Mouse (Mus musculus) limb, embryonic 14.5 days (tissue): ENCODE data around the gene Hunk. TPM values are rescaled to one million over a fixed set of nuclear protein-coding genes. Genes with fewer than 3 reads are reported as not detected.

Experiments
- ATAC-seq: fragments of 200-750 bp; cut with Nextera tagmentation; 2 replicates; pipeline ENCODE4 v1.8.0; 2017; ENCODE audit warnings: low read depth, moderate number of reproducible peaks, moderate TSS enrichment; ENCODE audit not compliant: low FRiP score
- DNase-seq: peaks from one replicate; pipeline ENCODE4 v3.0.0-alpha.2; 2015; ENCODE audit warnings: low spot score
- H3K27ac ChIP-seq: fragments of 300-500 bp; sonication (generic); replicated peaks from 2 replicates; pipeline ENCODE4 v1.5.1; 2014; ENCODE audit warnings: low read depth, mild to moderate bottlenecking, low read length, moderate library complexity, mixed read lengths
- H3K27me3 ChIP-seq: fragments of 300-500 bp; sonication (generic); 2 replicates; pipeline ENCODE4 v1.6.1; 2014; ENCODE audit warnings: low read length, mixed read lengths; ENCODE audit not compliant: control insufficient read depth, insufficient read depth
- H3K36me3 ChIP-seq: fragments of 300-500 bp; sonication (generic); 2 replicates; pipeline ENCODE4 v1.6.1; 2014; ENCODE audit warnings: mild to moderate bottlenecking, low read length, moderate library complexity, mixed read lengths; ENCODE audit not compliant: control insufficient read depth, insufficient read depth
- H3K4me1 ChIP-seq: fragments of 300-500 bp; sonication (generic); 2 replicates; pipeline ENCODE4 v1.6.1; 2014; ENCODE audit warnings: antibody characterized with exemption, low read length, mixed read lengths; ENCODE audit not compliant: control insufficient read depth, insufficient read depth
- H3K4me2 ChIP-seq: fragments of 300-500 bp; sonication (generic); replicated peaks from 2 replicates; pipeline ENCODE4 v1.6.1; 2014; ENCODE audit warnings: low read depth, mild to moderate bottlenecking, low read length, moderate library complexity; ENCODE audit not compliant: severe bottlenecking
- H3K4me3 ChIP-seq: fragments of 300-500 bp; sonication (generic); replicated peaks from 2 replicates; pipeline ENCODE4 v1.5.1; 2014; ENCODE audit warnings: low read length
- H3K9ac ChIP-seq: fragments of 300-500 bp; sonication (generic); 2 replicates; pipeline ENCODE4 v1.6.1; 2014; ENCODE audit warnings: mild to moderate bottlenecking, low read depth, low read length, moderate library complexity; ENCODE audit not compliant: severe bottlenecking
- H3K9me3 ChIP-seq: fragments of 300-500 bp; sonication (generic); 2 replicates; pipeline ENCODE4 v1.6.1; 2016; ENCODE audit warnings: low read length; ENCODE audit not compliant: control insufficient read depth
- POLR2A ChIP-seq: fragments of 200-500 bp; IDR thresholded peaks from 2 replicates; pipeline ENCODE4 v1.8.0; 2012; ENCODE audit warnings: inconsistent platforms, mild to moderate bottlenecking, moderate library complexity, borderline replicate concordance; ENCODE audit not compliant: insufficient read depth, insufficient read length; ENCODE audit errors: extremely low read depth
- WGBS: fragments of 180-500 bp; shearing (Covaris S2); extraction: QIAGEN DNeasy Blood & Tissue Kit; methylation state at CpG from one replicate; pipeline ENCODE4 v1.1.7; 2014; 5-methylcytosine and 5-hydroxymethylcytosine counted together
- polyA plus RNA-seq, 2 experiments: library from polyadenylated mRNA; depleted of rRNA in 1 of 2; stranded (reverse) in 1 of 2; unstranded in 1 of 2; fragments of >200 nt; fragmentation: Nextera tagmentation in 1 of 2; extraction: Ambion mirVana in 1 of 2; gene quantifications; 2 replicates each; pipeline versions ENCODE4 v1.2.1 to v1.2.3; 2012 to 2014

The Hunk gene
- polyA plus RNA-seq, 2 experiments: 14.1 to 19.9 TPM

DNA sequence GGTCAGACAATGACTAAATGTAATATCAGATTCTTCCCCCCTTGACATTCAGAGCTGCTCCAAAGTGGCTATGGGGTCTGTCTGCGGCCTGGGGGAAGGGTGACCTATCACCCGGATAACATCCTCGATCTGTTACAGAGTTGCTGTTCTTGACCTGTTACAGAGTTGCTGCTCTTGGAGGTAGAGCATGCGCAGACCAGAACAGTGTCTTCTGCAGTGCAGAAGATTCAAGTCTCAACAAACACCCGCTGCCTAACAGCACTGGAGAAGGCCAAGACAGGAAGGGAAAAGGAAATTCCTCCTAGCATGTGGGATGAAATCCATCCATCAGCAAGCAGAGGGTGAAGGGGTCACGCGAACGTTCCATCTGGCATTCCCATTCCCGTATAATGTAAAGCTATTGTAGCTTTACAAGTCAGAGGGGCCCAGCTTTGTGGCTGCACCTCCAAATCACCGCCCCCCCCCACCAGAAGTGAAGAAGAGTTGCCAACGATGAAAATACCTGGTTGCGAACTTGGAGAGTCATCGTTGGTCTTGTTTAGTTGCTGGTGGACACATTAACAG lies 133.0 kb downstream of the Hunk start:
- no peak for TF ChIP-seq POLR2A
- DNase-seq: peak; percentile 31
- ATAC-seq: no peak
- 57% methylated on average over 13 of the region's 13 CpGs for WGBS
- H3K9me3 ChIP-seq: no peaks in the 10 kb centered on the region
- H3K27me3 ChIP-seq: no peaks in the 10 kb centered on the region
- no peak overlapping the region for H3K4me3 ChIP-seq
- H3K9ac ChIP-seq: no peak overlapping the region
- H3K27ac ChIP-seq: no peak overlapping the region; the same call in 1 of the 2 replicates
- H3K4me1 ChIP-seq: peaks cover 52% of the 10 kb centered on the region
- no peaks in the 10 kb centered on the region for H3K36me3 ChIP-seq
- H3K4me2 ChIP-seq: no peak overlapping the region

- Histone ChIP-seq H3K9me3 (no peaks in the 10 kb centered on the region), H3K36me3 (no peaks in the 10 kb centered on the region), H3K27ac (no peak overlapping the region), H3K4me3 (no peak overlapping the region), H3K9ac (no peak overlapping the region), H3K4me1 (peaks cover 53% of the 10 kb centered on the region), H3K4me2 (no peak overlapping the region), H3K27me3 (no peaks in the 10 kb centered on the region)
- no peak for ATAC-seq
- WGBS: 20% methylated on average over 10 of the region's 10 CpGs
- DNase-seq: no peak
- TF ChIP-seq POLR2A: no peak
Measured at GRCm38 (mm10) chr16:90521191-90521950, 135.6 kb downstream of the Hunk start.

GRCm38 (mm10) chr16:90521951-90522255 lies 136.1 kb downstream of the Hunk start:
- Histone ChIP-seq H3K36me3 (no peaks in the 10 kb centered on the region), H3K4me2 (no peak overlapping the region), H3K9me3 (no peaks in the 10 kb centered on the region), H3K27me3 (no peaks in the 10 kb centered on the region), H3K4me1 (peaks cover 52% of the 10 kb centered on the region), H3K9ac (no peak overlapping the region), H3K4me3 (no peak overlapping the region), H3K27ac (no peak overlapping the region)
- DNase-seq (no peak), ATAC-seq (no peak)
- TF ChIP-seq POLR2A: no peak
- 46% methylated on average over 3 of the region's 3 CpGs for WGBS

- no peak overlapping the region for H3K27ac ChIP-seq
- peaks cover 45% of the 10 kb centered on the region for H3K4me1 ChIP-seq
- H3K27me3 ChIP-seq: no peaks in the 10 kb centered on the region
- TF ChIP-seq POLR2A: no peak
- no peak overlapping the region for H3K4me3 ChIP-seq
- H3K4me2 ChIP-seq: no peak overlapping the region
- 43% methylated on average over 1 of the region's 1 CpGs for WGBS
- DNase-seq: no peak
- no peaks in the 10 kb centered on the region for H3K9me3 ChIP-seq
- no peaks in the 10 kb centered on the region for H3K36me3 ChIP-seq
- ATAC-seq: no peak
- H3K9ac ChIP-seq: no peak overlapping the region
Measured at GRCm38 (mm10) chr16:90522575-90522974, 136.8 kb downstream of the Hunk start.

GRCm38 (mm10) chr16:90523373-90523772 lies 137.6 kb downstream of the Hunk start:
- Histone ChIP-seq H3K4me3 (no peak overlapping the region), H3K9ac (no peak overlapping the region), H3K27ac (no peak overlapping the region), H3K4me2 (no peak overlapping the region), H3K27me3 (no peaks in the 10 kb centered on the region), H3K36me3 (no peaks in the 10 kb centered on the region), H3K9me3 (no peaks in the 10 kb centered on the region), H3K4me1 (peaks cover 37% of the 10 kb centered on the region)
- ATAC-seq (peak; percentile 71), DNase-seq (peak; percentile 66)
- WGBS: 5% methylated on average over 6 of the region's 6 CpGs
- TF ChIP-seq POLR2A: no peak
